Mouse (Mus musculus): ENCODE results near the gene Slc32a1.

DNA sequence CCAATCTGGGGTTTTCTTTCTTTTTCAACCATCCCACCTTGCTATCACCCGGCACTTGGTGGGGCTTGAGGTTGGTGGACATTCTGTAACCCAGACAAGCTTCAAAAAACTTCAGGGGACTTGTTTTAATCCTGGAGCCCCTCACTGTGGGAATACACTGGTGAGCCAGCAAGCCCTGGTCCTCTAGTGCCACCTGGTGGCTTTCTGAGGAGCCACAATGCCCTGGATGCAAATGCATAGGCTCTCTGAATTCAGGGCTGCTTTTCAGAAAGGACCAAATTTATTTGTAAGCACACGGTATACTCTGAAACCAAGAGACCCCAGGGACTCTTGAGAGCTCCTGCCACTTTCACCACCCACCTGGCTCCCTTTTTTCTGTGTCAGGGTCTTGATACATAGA lies 31.3 kb downstream of the Slc32a1 start:
- TF ChIP-seq POLR2A (IDR thresholded peaks at IDR 0.05; ENCODE audit: borderline replicate concordance, extremely low read depth, insufficient read depth, insufficient read length, poor library complexity, severe bottlenecking), result no peak
- peak; percentile 95 for TF ChIP-seq CTCF (IDR thresholded peaks at IDR 0.05; ENCODE audit: borderline replicate concordance, extremely low read depth, insufficient read depth, insufficient read length)
